Mouse (Mus musculus) heart, postnatal 0 days (tissue): ENCODE data around the gene Dohh.

ENCODE experiments used
- CTCF ChIP-seq: IDR thresholded peaks from 2 replicates; pipeline ENCODE4 v1.5.1; 2016; ENCODE audit warnings: antibody characterized with exemption, control low read depth, low read depth
- EP300 ChIP-seq: IDR thresholded peaks from 2 replicates; pipeline ENCODE4 v1.6.1; 2016; ENCODE audit warnings: antibody characterized with exemption, low read depth

GRCm38 (mm10) chr10:81403511-81403910 is 19.3 kb downstream of the Dohh start:
- TF ChIP-seq CTCF (no peak), EP300 (no peak)
